Mouse (Mus musculus): ENCODE measurements around the gene H2-T3. TPM values are rescaled to one million over a fixed set of nuclear protein-coding genes. Genes with fewer than 3 reads are reported as not detected.
A peak's percentile ranks its signal among the peaks of the same experiment; 100 is the strongest.
"Not testable (repeated sequence)": the region's sequence is repeated elsewhere in the genome, so short reads cannot be mapped to it uniquely, and the experiment has no call there.

The H2-T3 gene
- polyA plus RNA-seq (2014; fragmentation: Nextera tagmentation; extraction: Ambion mirVana), result not detected in 2 replicates

GRCm38 (mm10) chr17:36190169-36190507 is at the start of gene H2-T3:
Gene H2-T3, minus strand, starts transcription at chr17:36190287.
- no peaks in the 10 kb centered on the region for H3K36me3 ChIP-seq (replicated peaks; ENCODE audit: control insufficient read depth, insufficient read depth)
- no peak within 1 kb of the TSS for H3K4me2 ChIP-seq (replicated peaks)
- H3K9me3 ChIP-seq (ENCODE audit: control insufficient read depth, low read length), result no peaks in the 10 kb centered on the region
- H3K27me3 ChIP-seq (ENCODE audit: control insufficient read depth, insufficient read depth, low read length), result peaks cover 28% of the 10 kb centered on the region
- no peaks in the 10 kb centered on the region for H3K4me1 ChIP-seq (replicated peaks; ENCODE audit: control insufficient read depth, insufficient read depth, low read length)
- H3K27ac ChIP-seq, result no peak within 1 kb of the TSS
- H3K4me3 ChIP-seq (replicated peaks; ENCODE audit: low read length), result no peak within 1 kb of the TSS
- H3K9ac ChIP-seq, result no peak within 1 kb of the TSS
- no peak for ATAC-seq (ENCODE audit: low FRiP score)
- no peak for DNase-seq (ENCODE audit: low spot score)
- 72% methylated on average over 2 of the region's 2 CpGs for WGBS

DNA sequence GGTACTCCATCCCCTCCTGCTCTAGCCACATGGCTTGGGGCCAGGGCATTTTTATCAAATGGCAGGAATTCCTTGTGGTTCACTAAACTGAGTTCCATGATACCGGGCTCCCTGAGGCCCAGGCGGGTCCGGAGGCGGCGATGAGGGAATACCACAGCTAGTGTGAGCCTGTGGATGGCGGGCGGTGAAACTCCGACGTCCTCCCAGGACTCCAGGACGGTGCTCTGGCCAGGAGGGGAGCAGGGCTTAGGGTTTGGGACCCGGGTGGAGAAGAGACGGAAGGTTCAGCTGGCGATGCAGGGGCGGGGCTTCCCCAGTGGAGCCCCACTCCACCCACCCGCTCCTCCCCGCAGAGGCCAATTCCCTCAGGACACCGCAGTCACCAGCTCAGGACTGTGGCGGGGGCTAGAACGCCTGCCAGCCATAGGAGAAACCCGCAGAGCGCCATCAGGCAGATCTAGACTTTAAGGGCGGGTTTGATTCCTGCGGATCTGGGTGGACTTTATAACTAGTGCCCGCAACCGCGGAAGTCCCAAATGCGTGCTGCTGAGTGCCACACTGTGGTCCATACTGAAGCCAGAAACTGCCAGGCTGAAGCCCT is 47.3 kb upstream of the H2-T3 start:
- peak overlapping the region; percentile 19 for H3K4me3 ChIP-seq (replicated peaks; ENCODE audit: low read length)
- peak overlapping the region; percentile 44; the same call in 1 of the 2 replicates for H3K9ac ChIP-seq
- H3K4me1 ChIP-seq (replicated peaks; ENCODE audit: control insufficient read depth, insufficient read depth, low read length), result 0 out of 2 replicates have a peak, but pooled peaks cover 3% of the 10 kb centered on the region
- H3K27me3 ChIP-seq (ENCODE audit: control insufficient read depth, insufficient read depth, low read length), result peaks cover 30% of the 10 kb centered on the region
- 2% methylated on average over 27 of the region's 27 CpGs for WGBS
- no peaks in the 10 kb centered on the region for H3K9me3 ChIP-seq (ENCODE audit: control insufficient read depth, low read length)
- ATAC-seq (ENCODE audit: low FRiP score) (peak; percentile 27; the same call in 1 of the 2 replicates), DNase-seq (ENCODE audit: low spot score) (no peak)
- H3K36me3 ChIP-seq (replicated peaks; ENCODE audit: control insufficient read depth, insufficient read depth), result no peaks in the 10 kb centered on the region
- no peak overlapping the region for H3K27ac ChIP-seq
- peak overlapping the region; percentile 54 for H3K4me2 ChIP-seq (replicated peaks)

- H3K27me3 ChIP-seq (ENCODE audit: control insufficient read depth, insufficient read depth, low read length), result peaks cover 33% of the 10 kb centered on the region
- H3K9ac ChIP-seq; H3K4me1 ChIP-seq (replicated peaks; ENCODE audit: control insufficient read depth, insufficient read depth, low read length); ATAC-seq (ENCODE audit: low FRiP score); H3K4me3 ChIP-seq (replicated peaks; ENCODE audit: low read length); H3K4me2 ChIP-seq (replicated peaks); H3K36me3 ChIP-seq (replicated peaks; ENCODE audit: control insufficient read depth, insufficient read depth); DNase-seq (ENCODE audit: low spot score); H3K27ac ChIP-seq; H3K9me3 ChIP-seq (ENCODE audit: control insufficient read depth, low read length): not testable (repeated sequence)
- 27% methylated on average over 8 of the region's 9 CpGs for WGBS
Observed at GRCm38 (mm10) chr17:36235300-36235699, 45.2 kb upstream of the H2-T3 start.

DNA sequence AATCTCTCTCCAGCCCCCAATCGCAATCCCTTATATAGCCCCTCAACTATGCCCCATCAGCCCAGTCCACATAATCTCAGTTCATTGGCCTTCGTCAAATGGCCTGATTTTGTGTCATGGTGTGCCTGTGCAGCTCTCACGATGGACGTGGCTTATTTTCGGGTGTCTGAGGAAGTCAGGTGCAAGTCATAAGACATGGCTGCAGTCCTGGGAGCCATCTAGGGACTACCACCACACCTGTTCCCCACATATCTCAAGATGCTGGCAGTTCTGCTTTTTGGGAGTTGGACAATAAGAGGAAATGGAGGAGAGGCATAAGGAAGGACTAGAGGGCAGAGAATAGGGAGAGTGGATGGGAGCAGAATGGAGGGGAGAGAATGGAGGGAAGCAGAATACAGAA is 43.5 kb upstream of the H2-T3 start:
- Histone ChIP-seq H3K4me1 (replicated peaks; ENCODE audit: control insufficient read depth, insufficient read depth, low read length) (0 out of 2 replicates have a peak, but pooled peaks cover 3% of the 10 kb centered on the region), H3K9me3 (ENCODE audit: control insufficient read depth, low read length) (no peaks in the 10 kb centered on the region), H3K9ac (no peak overlapping the region), H3K4me2 (replicated peaks) (no peak overlapping the region), H3K27me3 (ENCODE audit: control insufficient read depth, insufficient read depth, low read length) (peaks cover 41% of the 10 kb centered on the region), H3K36me3 (replicated peaks; ENCODE audit: control insufficient read depth, insufficient read depth) (no peaks in the 10 kb centered on the region), H3K27ac (no peak overlapping the region), H3K4me3 (replicated peaks; ENCODE audit: low read length) (no peak overlapping the region)
- DNase-seq (ENCODE audit: low spot score) (no peak), ATAC-seq (ENCODE audit: low FRiP score) (no peak)
- WGBS, result 85% methylated on average over 5 of the region's 5 CpGs

- Histone ChIP-seq H3K9me3 (ENCODE audit: control insufficient read depth, low read length) (no peaks in the 10 kb centered on the region), H3K9ac (no peak overlapping the region), H3K4me1 (replicated peaks; ENCODE audit: control insufficient read depth, insufficient read depth, low read length) (no peaks in the 10 kb centered on the region), H3K4me2 (replicated peaks) (no peak overlapping the region), H3K36me3 (replicated peaks; ENCODE audit: control insufficient read depth, insufficient read depth) (no peaks in the 10 kb centered on the region), H3K27ac (no peak overlapping the region), H3K4me3 (replicated peaks; ENCODE audit: low read length) (no peak overlapping the region), H3K27me3 (ENCODE audit: control insufficient read depth, insufficient read depth, low read length) (peaks cover 31% of the 10 kb centered on the region)
- ATAC-seq (ENCODE audit: low FRiP score) (no peak), DNase-seq (ENCODE audit: low spot score) (peak; percentile 99)
- 9% methylated on average over 36 of the region's 36 CpGs for WGBS
Observed at GRCm38 (mm10) chr17:36231318-36231717, 41.2 kb upstream of the H2-T3 start.

DNA sequence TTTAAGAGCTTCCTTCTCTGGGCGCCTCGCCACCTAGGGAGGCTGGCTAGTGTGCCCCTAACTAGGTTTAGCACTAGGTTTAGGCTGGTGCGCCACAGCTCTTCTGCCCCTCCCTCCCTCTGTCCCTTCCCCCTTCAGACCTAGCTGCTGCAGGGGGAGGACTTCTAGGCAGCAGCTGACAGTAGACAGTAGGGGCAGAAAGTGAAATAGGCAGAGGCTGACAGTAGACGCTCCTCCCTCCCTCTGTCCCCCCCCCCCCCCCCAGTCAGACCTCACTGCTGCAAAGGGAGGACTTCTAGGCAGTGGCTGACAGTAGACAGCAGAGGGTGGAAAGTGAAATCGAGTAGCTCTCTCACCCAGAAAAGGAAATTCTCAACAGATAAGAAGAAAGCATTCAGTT is 39.0 kb upstream of the H2-T3 start:
- Histone ChIP-seq H3K4me2 (replicated peaks) (no peak overlapping the region), H3K36me3 (replicated peaks; ENCODE audit: control insufficient read depth, insufficient read depth) (no peaks in the 10 kb centered on the region), H3K27me3 (ENCODE audit: control insufficient read depth, insufficient read depth, low read length) (peaks cover 43% of the 10 kb centered on the region), H3K4me1 (replicated peaks; ENCODE audit: control insufficient read depth, insufficient read depth, low read length) (no peaks in the 10 kb centered on the region), H3K9ac (no peak overlapping the region), H3K4me3 (replicated peaks; ENCODE audit: low read length) (no peak overlapping the region), H3K9me3 (ENCODE audit: control insufficient read depth, low read length) (no peaks in the 10 kb centered on the region), H3K27ac (no peak overlapping the region)
- no peak for ATAC-seq (ENCODE audit: low FRiP score)
- WGBS, result 18% methylated on average over 5 of the region's 5 CpGs
- no peak for DNase-seq (ENCODE audit: low spot score)

GRCm38 (mm10) chr17:36226921-36227320 is 36.8 kb upstream of the H2-T3 start:
- ATAC-seq (ENCODE audit: low FRiP score), result no peak
- 17% methylated on average over 8 of the region's 8 CpGs for WGBS
- Histone ChIP-seq H3K4me2 (replicated peaks) (no peak overlapping the region), H3K4me3 (replicated peaks; ENCODE audit: low read length) (no peak overlapping the region), H3K27me3 (ENCODE audit: control insufficient read depth, insufficient read depth, low read length) (peaks cover 52% of the 10 kb centered on the region), H3K9me3 (ENCODE audit: control insufficient read depth, low read length) (no peaks in the 10 kb centered on the region), H3K36me3 (replicated peaks; ENCODE audit: control insufficient read depth, insufficient read depth) (no peaks in the 10 kb centered on the region), H3K9ac (no peak overlapping the region), H3K4me1 (replicated peaks; ENCODE audit: control insufficient read depth, insufficient read depth, low read length) (no peaks in the 10 kb centered on the region), H3K27ac (no peak overlapping the region)
- DNase-seq (ENCODE audit: low spot score), result no peak

DNA sequence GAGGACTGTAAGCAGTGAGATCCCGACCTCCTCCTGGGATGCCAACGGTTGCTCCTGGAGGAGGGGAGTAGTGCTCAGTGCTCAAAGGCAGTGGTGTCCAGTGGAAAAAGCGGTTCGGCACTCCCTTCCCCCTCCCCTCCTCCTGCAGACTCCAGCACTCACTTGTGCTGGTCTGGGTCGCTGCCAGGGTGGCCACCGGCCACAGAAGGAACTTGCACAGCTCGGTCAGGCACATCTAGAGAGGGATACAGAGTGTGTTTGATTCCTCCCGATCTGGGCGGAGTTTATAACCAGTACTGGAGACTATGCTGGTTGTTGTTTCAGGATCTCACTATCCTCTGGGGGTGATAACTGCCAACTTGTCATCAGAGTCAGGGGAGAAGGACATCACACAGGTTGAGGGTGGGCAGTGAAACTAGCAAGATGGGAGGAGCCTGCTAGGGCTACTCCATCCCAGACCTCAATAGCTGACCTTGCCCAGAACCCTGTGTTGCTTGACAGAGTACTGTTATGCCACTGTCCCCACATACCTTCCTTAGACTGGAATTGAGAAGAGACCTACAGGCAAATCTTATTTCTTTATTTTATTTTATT is 35.2 kb upstream of the H2-T3 start:
- 12% methylated on average over 9 of the region's 9 CpGs for WGBS
- Histone ChIP-seq H3K36me3 (replicated peaks; ENCODE audit: control insufficient read depth, insufficient read depth) (no peaks in the 10 kb centered on the region), H3K4me3 (replicated peaks; ENCODE audit: low read length) (no peak overlapping the region), H3K9ac (no peak overlapping the region), H3K4me1 (replicated peaks; ENCODE audit: control insufficient read depth, insufficient read depth, low read length) (no peaks in the 10 kb centered on the region), H3K9me3 (ENCODE audit: control insufficient read depth, low read length) (no peaks in the 10 kb centered on the region), H3K27ac (no peak overlapping the region), H3K27me3 (ENCODE audit: control insufficient read depth, insufficient read depth, low read length) (peaks cover 49% of the 10 kb centered on the region), H3K4me2 (replicated peaks) (no peak overlapping the region)
- DNase-seq (ENCODE audit: low spot score) (no peak), ATAC-seq (ENCODE audit: low FRiP score) (0 out of 2 replicates have a peak, but pooled peaks have one; percentile 31)

GRCm38 (mm10) chr17:36224451-36224850 is 34.4 kb upstream of the H2-T3 start:
- H3K4me2 ChIP-seq (replicated peaks), result no peak overlapping the region
- no peak overlapping the region for H3K27ac ChIP-seq
- no peak overlapping the region for H3K4me3 ChIP-seq (replicated peaks; ENCODE audit: low read length)
- H3K27me3 ChIP-seq (ENCODE audit: control insufficient read depth, insufficient read depth, low read length), result peaks cover 44% of the 10 kb centered on the region
- no peak for ATAC-seq (ENCODE audit: low FRiP score)
- no peak for DNase-seq (ENCODE audit: low spot score)
- H3K4me1 ChIP-seq (replicated peaks; ENCODE audit: control insufficient read depth, insufficient read depth, low read length), result no peaks in the 10 kb centered on the region
- H3K36me3 ChIP-seq (replicated peaks; ENCODE audit: control insufficient read depth, insufficient read depth), result no peaks in the 10 kb centered on the region
- H3K9ac ChIP-seq, result no peak overlapping the region
- 56% methylated on average over 3 of the region's 3 CpGs for WGBS
- H3K9me3 ChIP-seq (ENCODE audit: control insufficient read depth, low read length), result no peaks in the 10 kb centered on the region
